Mouse (Mus musculus) C2C12 (cell line): ENCODE measurements around the gene Tmem255a.
"Not testable (repeated sequence)": the region's sequence is repeated elsewhere in the genome, so short reads cannot be mapped to it uniquely, and the experiment has no call there.

Experiments used
- CEBPB ChIP-seq: IDR thresholded peaks from one replicate; pipeline ENCODE4 v1.6.1; 2011; ENCODE audit warnings: low read depth, mild to moderate bottlenecking, control low read depth, moderate library complexity
- CTCF ChIP-seq: IDR thresholded peaks from one replicate; pipeline ENCODE4 v1.5.1; 2011; ENCODE audit not compliant: control insufficient read depth, insufficient read depth, insufficient read length
- FOSL1 ChIP-seq: IDR thresholded peaks from one replicate; pipeline ENCODE4 v1.8.0; 2011; ENCODE audit warnings: mild to moderate bottlenecking, low read length; ENCODE audit not compliant: poor library complexity, insufficient read depth, severe bottlenecking
- MAX ChIP-seq: IDR thresholded peaks from one replicate; pipeline ENCODE4 v1.6.1; 2011; ENCODE audit warnings: mild to moderate bottlenecking, control low read depth
- MYOG ChIP-seq: IDR thresholded peaks from one replicate; pipeline ENCODE4 v1.6.1; 2011; ENCODE audit not compliant: control insufficient read depth, insufficient read length; ENCODE audit errors: extremely low read depth
- USF1 ChIP-seq: IDR thresholded peaks from one replicate; pipeline ENCODE4 v1.6.1; 2011; ENCODE audit warnings: low read depth, mild to moderate bottlenecking, control low read depth, moderate library complexity

GRCm38 (mm10) chrX:38179891-38180310, 72.3 kb downstream of the Tmem255a start:
- TF ChIP-seq MYOG, MAX, USF1, FOSL1, CEBPB: not testable (repeated sequence)
- TF ChIP-seq CTCF = peak; percentile 3
